9 mouse cellular contexts compared by ENCODE assay signal in genomic region chr8:84773833-84774232, GRCm38 (mm10). TPM values are rescaled to one million over a fixed set of nuclear protein-coding genes. Genes with fewer than 3 reads are reported as not detected.
A peak's percentile ranks its signal among the peaks of the same experiment; 100 is the strongest.
DNase-seq lines count a peak whose midpoint lies in the region; ATAC-seq and TF ChIP-seq lines count a peak whose summit lies in the region.
"Had no signal": no experiment of that assay in that cellular context is flagged by ENCODE, and none has a peak within 500 bp of the region (broad histone marks: within the 10 kb centered on the region; RNA-seq: fewer than 3 reads in every experiment).

No protein-coding gene starts in this region.

- peaks cover 3% of the 10 kb centered on the region; the same call in 1 of the 2 replicates for H3K4me1 ChIP-seq in hindbrain, embryonic 11.5 days (replicated peaks; ENCODE audit: control insufficient read depth, insufficient read depth, low read length)

- POLR2A ChIA-PET in Patski (lab: Charles Lee) = no interaction called here

- H3K9me3 ChIP-seq in hindbrain, embryonic 11.5 days (ENCODE audit: control insufficient read depth, low read length) = no peaks in the 10 kb centered on the region

- no peak overlapping the region for H3K27ac ChIP-seq in hindbrain, embryonic 11.5 days (ENCODE audit: low read depth, low read length)

- ATAC-seq in Patski = peak; percentile 11
- ATAC-seq in hindbrain, embryonic 11.5 days (ENCODE audit: low FRiP score) = no peak

- CTCF ChIA-PET in Patski (lab: Charles Lee) = interaction anchor here (1.0 to 1.4 kb wide), 2 partner anchors 28 to 36 kb away, joined by 3 to 4 read pairs; no protein-coding TSS in a partner anchor

- no peak for TF ChIP-seq CTCF in Patski (IDR thresholded peaks at IDR 0.05)

- in situ Hi-C loops in Patski (cut with MboI; ENCODE audit: low pct_unique_long_range_greater_than_20kb) = no loop called here

- H3K9ac ChIP-seq in hindbrain, embryonic 11.5 days (ENCODE audit: low read depth, low read length) = no peak overlapping the region

- DNase-seq in Patski (ENCODE audit: low read depth, low spot score) = no peak
- peak; percentile 94 for DNase-seq in cerebellum, adult 11-12 months
- peak; percentile 78 to 84 for DNase-seq in frontal cortex, postnatal 10 days (ENCODE audit: low spot score in 2 of 2)
- DNase-seq in hindbrain, embryonic 11.5 days (ENCODE audit: low spot score) = peak; percentile 56
- DNase-seq in layer of hippocampus, postnatal 14 days (ENCODE audit: low spot score in 2 of 2) = peak; percentile 74 to 91
- peak; percentile 94 for DNase-seq in lung, postnatal 10 days
- peak; percentile 74 to 82 for DNase-seq in right cerebral cortex, postnatal 36 days (ENCODE audit: low spot score in 2 of 2)
- no peak for DNase-seq in spleen, postnatal 36 days (ENCODE audit: low spot score in 2 of 2)

- 0 out of 2 replicates have a peak overlapping the region, but pooled peaks have one; percentile 8 for H3K4me3 ChIP-seq in hindbrain, embryonic 11.5 days (ENCODE audit: low read depth, low read length)

- no peak overlapping the region; the same call in 1 of the 2 replicates for H3K4me2 ChIP-seq in hindbrain, embryonic 11.5 days (replicated peaks; ENCODE audit: low read depth, low read length)

- H3K27me3 ChIP-seq in Patski = no peaks in the 10 kb centered on the region
- peaks cover 100% of the 10 kb centered on the region for H3K27me3 ChIP-seq in hindbrain, embryonic 11.5 days (ENCODE audit: control insufficient read depth, insufficient read depth, low read length)

- H3K36me3 ChIP-seq in hindbrain, embryonic 11.5 days (ENCODE audit: control insufficient read depth, insufficient read depth, low read length) = no peaks in the 10 kb centered on the region

- WGBS in hindbrain, embryonic 11.5 days = under 1% methylated on average over 15 of the region's 19 CpGs

RNA-seq across cellular contexts. Expression of gene Nfix, which starts 26.3 kb away (rescaled TPM):
- polyA plus RNA-seq in Patski (2021) = 32.5 TPM
- 2.4 and 3.0 TPM in 2 replicates for polyA plus RNA-seq in hindbrain, embryonic 11.5 days (2014; fragmentation: Nextera tagmentation; extraction: Ambion mirVana)
- 100 to 1,000 TPM; 519 to 562 TPM for total RNA-seq in layer of hippocampus, postnatal 14 days (2021)

RNA-seq across cellular contexts. Expression of gene Dand5, which starts 48.8 kb away (rescaled TPM):
- polyA plus RNA-seq in Patski (2021) = 12.5 TPM
- polyA plus RNA-seq in hindbrain, embryonic 11.5 days (2014; fragmentation: Nextera tagmentation; extraction: Ambion mirVana) = 6.2 and 7.1 TPM in 2 replicates
- total RNA-seq in layer of hippocampus, postnatal 14 days (2021) = 1 to 10 TPM; 7.4 to 8.6 TPM

RNA-seq across cellular contexts. Expression of gene G430095P16Rik, which starts 51.0 kb away (rescaled TPM):
- 1.4 TPM for polyA plus RNA-seq in Patski (2021)
- polyA plus RNA-seq in hindbrain, embryonic 11.5 days (2014; fragmentation: Nextera tagmentation; extraction: Ambion mirVana) = 2.3 and 2.9 TPM in 2 replicates
- not detected for total RNA-seq in layer of hippocampus, postnatal 14 days (2021)
- total RNA-seq: layer of hippocampus, postnatal 25 days had no signal

RNA-seq across cellular contexts. Expression of gene Gadd45gip1, which starts 57.5 kb away (rescaled TPM):
- polyA plus RNA-seq in Patski (2021) = 31.8 TPM
- 36.0 and 37.2 TPM in 2 replicates for polyA plus RNA-seq in hindbrain, embryonic 11.5 days (2014; fragmentation: Nextera tagmentation; extraction: Ambion mirVana)
- 10 to 100 TPM; 19.4 to 20.4 TPM for total RNA-seq in layer of hippocampus, postnatal 14 days (2021)

Comparison
In these comparisons a context has a peak if more than half of its experiments do, and no peak if none do; other contexts are left out.
1. DNase-seq: peak in cerebellum, adult 11-12 months (single experiment), frontal cortex, postnatal 10 days (2 of 2), hindbrain, embryonic 11.5 days (single experiment), layer of hippocampus, postnatal 14 days (2 of 2), lung, postnatal 10 days (single experiment) and right cerebral cortex, postnatal 36 days (2 of 2); none in Patski (single experiment) and spleen, postnatal 36 days (0 of 2).